Mouse (Mus musculus) adrenal gland (tissue): Measurements from ENCODE around the gene Ptk7.

Experiments used
- intact Hi-C: fragments of 180-260 bp; cut with DNase I; formaldehyde crosslinking; loops from one replicate; pipeline ENCODE4 v1.15.1; 2025
- microRNA-seq, 2 experiments: library from miRNA; unstranded; fragments of <30 nt; microRNA quantifications; one replicate each; pipeline ENCODE4; 2019

The Ptk7 gene

DNA sequence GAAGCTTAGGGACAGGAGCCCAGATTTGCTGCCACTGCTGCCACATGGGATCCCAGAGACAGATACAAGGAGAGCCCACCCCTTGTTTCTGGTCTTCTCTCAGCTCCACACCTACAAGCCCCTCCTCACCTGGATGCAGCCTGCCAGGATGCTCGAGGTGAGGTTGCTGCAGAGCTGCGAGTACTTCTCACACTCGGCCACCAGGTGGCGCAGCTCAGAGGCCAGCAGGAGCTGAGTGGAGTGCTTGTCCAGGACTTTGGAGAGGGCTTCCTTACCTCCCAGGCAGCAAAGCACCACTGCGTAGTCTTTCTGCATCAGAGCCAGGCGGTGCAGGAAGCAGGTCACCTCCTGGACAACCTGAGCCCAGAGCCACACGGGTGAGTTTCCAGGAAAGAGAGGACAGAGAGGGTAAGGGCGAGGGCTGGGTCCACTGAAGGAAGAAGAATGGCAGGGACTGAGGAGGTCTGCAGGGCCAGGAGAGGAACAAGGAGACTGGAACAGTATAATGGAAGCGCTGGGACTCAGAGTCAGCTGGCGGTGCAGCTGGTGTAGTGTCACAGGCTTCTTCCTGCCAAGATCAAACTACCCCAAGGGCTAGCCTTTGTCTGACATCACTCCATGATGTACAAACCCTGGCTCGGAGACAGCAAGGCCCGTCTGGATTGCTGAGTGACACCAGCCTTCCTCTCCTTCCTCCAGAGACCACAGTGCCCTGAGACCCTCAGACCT, 103.6 kb downstream of the Ptk7 start:
- intact Hi-C loops: loop anchor here (2.0 to 10.0 kb wide), 3 partner anchors 62 to 189 kb away; partner anchors contain the start of gene Pex6

DNA sequence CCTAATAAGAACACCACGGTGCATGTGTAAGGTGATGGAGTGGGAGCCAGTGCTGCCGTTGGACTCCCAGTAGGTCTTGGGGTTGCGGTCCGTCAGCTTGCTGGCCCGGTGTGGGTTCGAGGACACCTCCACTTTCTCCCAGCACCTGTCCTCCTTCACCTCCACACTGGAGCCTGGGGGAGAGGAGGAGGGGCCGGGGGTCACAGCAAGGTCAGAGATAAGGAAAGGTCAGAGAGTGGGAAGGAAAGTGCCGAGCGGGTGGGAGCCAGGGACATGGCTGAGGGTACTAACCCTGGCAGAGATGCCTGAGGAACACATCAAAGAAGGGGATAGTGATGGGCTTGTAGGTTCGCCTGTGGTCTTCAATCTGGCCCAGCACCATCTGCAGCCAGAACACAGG, 104.2 kb downstream of the Ptk7 start:
- intact Hi-C loops: loop anchor here (2.0 to 10.0 kb wide), 3 partner anchors 62 to 190 kb away; partner anchors contain the start of gene Pex6

DNA sequence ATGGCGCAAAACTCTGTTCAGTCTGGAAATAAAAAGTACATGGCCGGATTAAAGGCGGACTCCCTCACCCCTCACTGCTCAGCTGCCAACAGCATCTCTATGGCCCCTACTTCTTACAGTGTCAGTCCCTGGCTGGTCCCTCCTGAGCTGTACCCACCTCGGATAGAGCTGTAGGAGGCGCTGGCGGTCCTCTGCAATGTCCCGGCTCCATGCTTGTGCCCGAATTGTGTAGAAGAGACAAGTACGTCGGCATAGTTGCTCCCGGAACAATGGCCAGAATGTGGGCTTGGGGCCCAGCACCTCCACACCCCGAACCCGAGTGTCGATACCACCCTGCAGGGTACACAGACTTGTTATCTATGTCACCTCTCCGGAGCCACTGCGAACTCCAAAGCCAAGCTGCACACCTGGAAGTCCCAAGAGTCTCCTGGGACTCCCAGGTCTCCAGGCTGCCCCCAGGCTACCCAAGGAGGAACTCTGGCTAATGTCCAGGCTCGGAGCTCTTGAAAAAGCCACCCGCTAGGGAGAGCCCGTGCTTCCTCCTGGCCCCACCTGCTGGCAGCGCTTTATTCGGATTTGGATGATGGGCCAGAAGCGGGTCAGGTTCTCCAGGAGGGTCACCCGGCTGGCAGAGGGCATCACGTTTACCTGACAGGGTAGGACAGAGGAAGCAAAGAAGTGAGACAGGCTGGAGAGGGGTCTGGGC, 107.2 kb downstream of the Ptk7 start:
- intact Hi-C loops: loop anchor here (10.0 kb wide), 1 partner anchor 193 kb away; the partner anchor contains the start of gene Pex6

DNA sequence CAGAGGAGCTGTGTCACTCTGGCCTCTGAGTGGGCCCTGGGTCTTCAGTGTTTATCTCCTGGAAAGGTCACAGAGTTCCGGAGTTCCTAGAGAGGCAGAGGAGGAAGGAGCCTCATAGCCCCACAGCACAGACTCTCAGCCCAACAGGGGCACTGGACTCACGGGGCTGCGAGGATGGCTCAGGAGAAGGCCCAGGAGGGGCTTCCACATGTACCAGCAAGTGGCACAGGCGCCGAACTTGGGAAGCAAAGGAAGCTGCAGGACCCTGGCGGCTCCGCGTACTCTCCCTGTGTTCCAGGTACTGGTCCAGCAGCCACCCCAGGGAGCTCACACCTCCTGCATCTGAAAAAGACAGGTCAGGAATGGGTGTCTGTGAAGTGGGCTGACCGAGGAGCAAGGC, 108.1 kb downstream of the Ptk7 start:
- intact Hi-C loops: loop anchor here (10.0 kb wide), 1 partner anchor 194 kb away; the partner anchor contains the start of gene Pex6

DNA sequence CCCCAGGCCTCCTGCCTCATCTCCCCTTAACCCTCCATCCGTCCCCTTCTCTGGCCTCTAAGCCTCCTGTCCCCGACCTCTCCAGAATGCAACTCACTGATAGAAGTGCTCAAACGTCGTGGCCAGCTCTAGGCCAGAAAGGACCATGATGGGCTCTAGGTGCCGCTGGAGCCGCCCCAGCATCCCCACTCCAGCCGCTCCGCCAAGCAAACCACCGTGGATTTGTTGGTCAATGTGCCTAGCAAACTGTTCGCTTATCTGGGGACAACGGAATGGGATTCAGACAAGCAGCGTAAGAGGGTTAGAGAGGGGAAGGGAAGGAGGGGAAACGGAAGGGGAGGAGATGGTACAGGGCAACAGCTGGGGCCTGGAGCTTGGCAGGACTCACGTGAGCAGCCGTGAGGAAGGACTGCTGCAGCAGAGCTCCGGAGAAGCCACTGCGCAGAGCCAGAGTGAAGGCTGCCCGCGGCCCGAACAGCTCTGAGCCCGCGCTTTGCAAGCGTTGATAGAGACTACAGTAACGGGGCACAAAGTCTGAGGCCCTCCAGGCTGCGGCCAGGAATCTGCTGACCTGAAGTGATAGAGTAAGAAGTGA, 108.8 kb downstream of the Ptk7 start:
- intact Hi-C loops: loop anchor here (10.0 kb wide), 1 partner anchor 194 kb away; the partner anchor contains the start of gene Pex6

DNA sequence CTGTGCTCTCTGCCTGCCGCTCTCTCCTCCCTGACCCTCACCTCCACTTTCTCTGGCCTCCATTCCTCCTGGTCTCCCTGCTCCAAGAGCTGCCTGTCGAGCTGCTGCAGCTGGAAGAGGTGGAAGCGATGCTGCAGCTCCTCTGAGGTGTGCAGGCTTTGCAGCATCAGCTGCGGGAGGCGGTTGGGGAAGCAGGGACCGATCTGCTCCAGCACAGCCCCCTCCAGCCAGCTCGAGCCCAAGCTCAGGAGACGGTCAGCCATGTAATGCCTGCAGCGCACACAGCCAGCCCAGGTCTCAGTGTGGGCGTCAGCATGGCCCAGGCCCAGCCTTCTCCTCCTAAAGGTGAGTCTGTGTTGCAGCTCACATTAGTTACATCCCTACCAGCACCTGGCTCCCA, 109.3 kb downstream of the Ptk7 start:
- intact Hi-C loops: loop anchor here (10.0 kb wide), 1 partner anchor 195 kb away; the partner anchor contains the start of gene Pex6

Small RNAs within 50 kb of the gene (microRNA-seq; reads per million reads assigned to microRNA genes)
- 0.11 to 0.25 reads per million in 2 experiments for gene Mir6976
